Mouse (Mus musculus): ENCODE results near the gene H1f0.
"Not testable (repeated sequence)": the region's sequence is repeated elsewhere in the genome, so short reads cannot be mapped to it uniquely, and the experiment has no call there.

H1f0 gene

DNA sequence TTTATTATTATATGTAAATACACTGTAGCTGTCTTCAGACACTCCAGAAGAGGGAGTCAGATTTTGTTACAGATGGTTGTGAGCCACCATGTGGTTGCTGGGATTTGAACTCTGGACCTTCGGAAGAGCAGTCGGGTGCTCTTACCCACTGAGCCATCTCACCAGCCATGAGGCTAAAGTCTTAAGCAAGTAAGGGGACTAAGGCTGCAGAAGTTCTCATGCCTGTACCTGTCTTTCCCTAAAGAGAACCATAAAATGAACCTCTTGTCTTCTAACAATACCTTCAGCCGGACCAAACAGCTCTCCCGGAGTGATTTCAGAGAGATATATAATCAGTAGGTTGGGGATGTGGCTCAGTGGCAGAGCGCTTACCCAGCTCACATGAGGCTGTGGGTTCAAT lies 3.7 kb downstream of the H1f0 start:
- DNase-seq (ENCODE audit: extremely low read depth, insufficient read length, low spot score) = not testable (repeated sequence)

DNA sequence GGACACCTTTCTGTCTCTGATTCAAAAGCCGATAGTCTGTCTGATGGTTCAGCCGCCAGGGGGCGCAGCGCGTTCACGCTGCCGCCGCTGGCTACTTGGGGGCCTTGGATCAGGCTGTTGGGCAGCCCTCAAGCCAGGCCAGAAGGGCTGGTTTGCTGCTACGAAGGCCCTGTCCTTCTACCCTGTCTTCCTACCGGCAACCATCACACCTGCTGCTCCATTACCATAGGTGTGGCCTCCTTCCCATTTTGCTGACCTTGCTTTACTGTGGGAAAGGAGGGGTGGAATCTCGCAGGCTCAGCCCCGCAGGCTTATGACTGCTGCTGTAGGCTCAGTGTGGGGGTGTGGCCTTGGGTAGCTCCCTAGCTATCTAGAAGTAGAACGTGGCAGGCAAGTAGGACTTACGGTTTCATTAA lies 9.7 kb downstream of the H1f0 start:
- peak; percentile 79 for DNase-seq (ENCODE audit: extremely low read depth, insufficient read length, low spot score)

- DNase-seq (ENCODE audit: extremely low read depth, insufficient read length, low spot score) = no peak
Observed at GRCm38 (mm10) chr15:79038331-79038730, 10.1 kb downstream of the H1f0 start.

DNA sequence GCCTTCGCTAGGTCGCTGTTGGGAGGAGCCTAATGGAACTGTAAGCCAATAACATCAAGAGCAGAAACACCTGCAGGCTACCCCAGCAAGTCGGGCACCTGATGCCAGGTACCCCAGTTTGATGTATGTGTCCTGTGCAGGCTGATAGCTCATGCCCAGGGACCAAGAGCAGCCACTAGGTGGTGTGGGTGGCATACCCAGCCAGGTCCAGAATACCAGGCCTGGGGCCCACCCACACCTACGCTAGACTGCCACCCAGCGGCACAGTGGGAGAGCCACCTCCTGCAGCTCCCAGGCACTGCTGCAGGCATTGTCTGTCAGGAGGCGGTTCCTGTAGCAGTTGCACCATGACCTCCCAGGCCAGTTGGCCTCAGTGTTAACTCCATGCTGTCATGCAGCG lies 10.6 kb downstream of the H1f0 start:
- peak; percentile 81 for DNase-seq (ENCODE audit: extremely low read depth, insufficient read length, low spot score)

GRCm38 (mm10) chr15:79040501-79041416 lies 12.5 kb downstream of the H1f0 start:
- DNase-seq (ENCODE audit: extremely low read depth, insufficient read length, low spot score) = no peak

- no peak for DNase-seq (ENCODE audit: extremely low read depth, insufficient read length, low spot score)
Observed at GRCm38 (mm10) chr15:79041585-79041984, 13.3 kb downstream of the H1f0 start, which contains the start of gene Galr3. Gene Galr3 (plus strand): TSS chr15:79041885.

GRCm38 (mm10) chr15:79042721-79043491 lies 14.7 kb downstream of the H1f0 start:
- DNase-seq (ENCODE audit: extremely low read depth, insufficient read length, low spot score) = no peak

GRCm38 (mm10) chr15:79044837-79045236 lies 16.6 kb downstream of the H1f0 start:
- no peak for DNase-seq (ENCODE audit: extremely low read depth, insufficient read length, low spot score)

DNA sequence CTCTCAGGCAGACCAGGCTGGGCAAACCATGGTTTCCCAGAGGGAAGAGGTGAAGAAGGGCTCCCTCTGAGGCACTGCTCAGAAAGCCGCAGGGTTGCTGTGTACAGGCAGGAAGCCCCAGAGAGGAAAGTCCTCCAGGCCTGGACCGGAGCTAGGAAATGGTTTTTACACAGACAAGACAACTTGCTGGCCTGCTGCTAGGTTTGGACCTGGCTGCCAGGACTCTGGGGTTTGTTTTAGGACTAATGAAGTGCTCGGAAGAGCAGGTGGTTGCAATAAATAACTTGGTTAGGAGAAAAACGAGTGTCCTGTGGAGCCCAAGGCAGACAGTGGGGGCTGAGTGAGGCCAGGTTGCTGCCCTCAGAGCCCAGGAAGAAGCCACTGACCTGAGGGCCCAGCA lies 19.9 kb downstream of the H1f0 start:
- no peak for DNase-seq (ENCODE audit: extremely low read depth, insufficient read length, low spot score)

DNA sequence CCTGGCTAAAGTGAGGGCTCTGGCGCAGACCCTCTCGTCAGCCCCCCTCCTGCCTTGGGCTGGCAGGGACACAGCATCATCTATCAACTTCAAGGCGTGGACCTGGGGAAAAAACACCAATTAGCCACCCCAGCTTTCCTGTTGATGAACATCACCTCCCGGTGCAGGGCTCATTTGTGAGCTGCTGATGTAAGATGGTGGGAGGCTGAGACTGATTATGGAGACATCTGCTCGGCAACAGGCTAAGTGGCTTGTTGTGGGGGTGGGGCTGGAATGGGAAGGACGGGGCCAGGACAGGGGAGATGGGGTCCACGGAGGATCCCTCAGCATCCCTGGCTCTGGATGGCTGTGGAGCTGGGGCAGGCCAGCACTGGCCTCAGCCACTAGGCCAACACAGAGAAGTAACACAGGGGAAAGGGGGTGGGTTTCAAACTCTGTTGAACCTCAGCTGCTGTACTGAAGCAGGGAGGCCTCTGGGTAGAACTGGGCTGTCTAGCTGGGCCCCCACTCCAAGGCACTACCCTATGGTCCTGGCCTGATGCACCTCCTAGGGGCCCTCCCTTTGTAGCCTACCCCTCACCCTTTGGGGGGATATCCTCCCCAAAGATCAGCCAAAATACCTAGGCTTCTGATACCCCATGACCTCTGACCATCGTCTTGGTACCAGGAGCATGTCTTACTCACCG lies 22.1 kb downstream of the H1f0 start:
- DNase-seq (ENCODE audit: extremely low read depth, insufficient read length, low spot score) = no peak

GRCm38 (mm10) chr15:79050964-79051363 lies 22.7 kb downstream of the H1f0 start:
- no peak for DNase-seq (ENCODE audit: extremely low read depth, insufficient read length, low spot score)

- peak; percentile 69 for DNase-seq (ENCODE audit: extremely low read depth, insufficient read length, low spot score)
Observed at GRCm38 (mm10) chr15:79051461-79052360, 23.5 kb downstream of the H1f0 start.

GRCm38 (mm10) chr15:79052366-79052765 lies 24.1 kb downstream of the H1f0 start:
- DNase-seq (ENCODE audit: extremely low read depth, insufficient read length, low spot score) = no peak

DNA sequence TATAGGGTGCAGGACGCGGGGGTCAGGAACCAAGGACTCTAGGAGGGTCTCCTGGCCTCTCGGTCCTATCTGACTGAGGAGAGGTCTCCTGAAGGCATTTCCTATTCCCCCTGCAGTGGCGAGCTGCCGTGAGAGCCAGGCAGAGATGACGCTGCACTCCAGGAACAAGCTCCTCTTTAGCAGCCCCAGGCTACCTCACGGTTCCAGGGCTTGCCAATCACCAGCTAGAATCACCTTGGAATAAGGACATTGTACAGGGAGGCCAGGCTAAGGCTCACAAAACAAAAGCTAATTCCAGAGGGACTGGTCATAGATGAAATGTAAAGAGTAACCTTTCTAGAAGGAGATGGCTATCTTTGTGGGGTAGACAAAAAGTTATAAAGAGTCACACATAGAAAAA lies 28.4 kb downstream of the H1f0 start:
- no peak for DNase-seq (ENCODE audit: extremely low read depth, insufficient read length, low spot score)

DNA sequence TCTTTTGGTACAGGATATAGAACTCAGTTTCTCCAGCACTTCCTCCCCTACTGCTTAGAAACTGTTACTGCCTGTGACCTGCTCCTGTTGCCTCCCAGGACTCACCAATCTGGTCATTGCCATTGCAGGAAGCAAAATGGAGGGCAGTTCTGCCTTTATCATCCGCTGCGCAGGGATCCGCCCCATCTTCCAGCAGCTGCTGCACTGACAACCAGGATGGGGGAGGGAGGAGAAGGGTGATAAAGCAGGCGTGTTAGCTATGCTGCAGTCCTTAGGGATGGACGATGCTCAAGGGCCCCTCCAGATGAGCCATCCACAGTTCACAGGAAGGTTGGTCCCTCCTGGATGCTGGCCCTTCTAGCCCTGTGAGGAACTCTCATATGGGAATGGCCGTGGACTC lies 29.6 kb downstream of the H1f0 start:
- no peak for DNase-seq (ENCODE audit: extremely low read depth, insufficient read length, low spot score)

DNA sequence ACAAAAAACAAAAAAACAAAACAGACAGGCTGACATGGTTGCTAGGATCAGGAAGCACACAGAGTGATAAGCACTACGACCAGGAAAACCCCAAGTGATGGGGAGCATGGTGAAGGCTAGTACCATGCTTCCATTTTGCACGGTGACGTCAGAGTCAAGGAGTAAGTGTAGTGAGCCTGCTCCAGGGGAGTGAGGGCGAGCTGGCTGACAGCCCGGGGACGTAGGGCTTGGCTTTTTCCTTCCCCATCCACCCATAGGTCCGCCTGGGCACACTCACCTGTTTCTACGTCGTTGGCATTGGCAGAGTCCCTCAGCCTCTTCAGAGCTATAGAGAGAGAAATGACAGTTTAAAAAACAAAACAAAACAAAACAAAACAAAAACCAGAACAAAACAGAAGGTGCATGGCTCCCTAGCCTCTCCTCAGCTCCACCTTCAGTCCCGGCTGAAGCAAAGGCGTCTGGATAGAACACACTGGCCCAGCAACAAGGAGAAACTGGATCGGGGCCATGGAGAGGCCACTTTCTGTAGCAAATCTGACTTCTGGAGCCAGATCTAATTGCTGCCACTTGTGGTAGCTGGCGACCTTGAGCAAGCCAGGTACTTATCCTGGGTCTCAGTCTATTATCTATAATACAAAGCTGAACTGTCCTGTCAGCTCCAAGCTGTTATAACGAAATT lies 32.8 kb downstream of the H1f0 start:
- DNase-seq (ENCODE audit: extremely low read depth, insufficient read length, low spot score) = no peak

GRCm38 (mm10) chr15:79062376-79063159 lies 34.3 kb downstream of the H1f0 start, which contains the start of gene Ankrd54:
Gene Ankrd54 (minus strand): TSS chr15:79062893.
- peak; percentile 98 for DNase-seq (ENCODE audit: extremely low read depth, insufficient read length, low spot score)

- no peak for DNase-seq (ENCODE audit: extremely low read depth, insufficient read length, low spot score)
Observed at GRCm38 (mm10) chr15:79063160-79063740, 35.0 kb downstream of the H1f0 start.

Data from 3134 (cell line).